Mouse (Mus musculus) right cerebral cortex, postnatal 4 days (tissue): ENCODE measurements around the gene Igf1r.
"Not testable (repeated sequence)": the region's sequence is repeated elsewhere in the genome, so short reads cannot be mapped to it uniquely, and the experiment has no call there.

ENCODE experiments used
- DNase-seq: peaks from one replicate; pipeline ENCODE4 v3.0.0-alpha.2; 2022

Igf1r gene

DNA sequence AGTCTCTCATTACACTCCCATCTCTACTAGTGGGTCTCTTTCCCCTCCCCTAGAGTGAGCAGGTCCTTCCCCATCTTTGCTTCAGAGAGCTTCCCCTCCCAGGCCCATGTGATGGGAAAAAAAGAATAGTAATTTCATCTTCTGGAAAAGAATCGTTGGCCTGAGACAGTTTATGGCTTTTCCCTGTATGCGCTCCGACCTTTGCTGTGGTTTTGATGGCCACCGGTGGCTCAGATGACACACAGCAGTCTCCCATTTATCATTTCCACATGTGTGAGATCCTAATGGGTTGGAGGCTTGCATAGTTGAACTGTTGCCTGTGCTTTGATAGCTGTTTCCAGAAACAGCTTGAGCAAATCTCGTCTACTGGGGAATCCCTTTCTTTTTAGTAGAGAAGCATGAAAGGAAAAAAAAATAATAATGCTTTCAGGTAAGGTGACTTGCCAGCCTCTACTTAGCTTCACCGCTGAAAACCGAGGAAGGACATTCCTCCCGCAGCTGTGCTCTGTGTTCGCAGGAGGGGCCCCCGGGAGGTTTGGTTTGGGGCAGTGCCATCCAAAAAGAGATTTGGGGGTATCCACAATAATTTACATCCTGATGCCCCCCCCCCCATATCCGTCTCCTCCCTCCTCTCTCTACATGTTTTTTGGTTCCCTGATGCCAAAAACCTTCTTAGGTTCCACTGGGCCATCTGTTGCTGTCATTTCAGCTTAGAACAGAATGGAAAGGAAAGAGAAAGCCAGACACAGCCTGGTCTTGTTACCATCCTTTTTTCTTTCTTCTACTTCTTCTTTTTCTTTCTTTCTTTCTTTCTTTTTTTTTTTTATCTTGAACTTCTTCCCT, 324.6 kb downstream of the Igf1r start:
- DNase-seq, result no peak

DNA sequence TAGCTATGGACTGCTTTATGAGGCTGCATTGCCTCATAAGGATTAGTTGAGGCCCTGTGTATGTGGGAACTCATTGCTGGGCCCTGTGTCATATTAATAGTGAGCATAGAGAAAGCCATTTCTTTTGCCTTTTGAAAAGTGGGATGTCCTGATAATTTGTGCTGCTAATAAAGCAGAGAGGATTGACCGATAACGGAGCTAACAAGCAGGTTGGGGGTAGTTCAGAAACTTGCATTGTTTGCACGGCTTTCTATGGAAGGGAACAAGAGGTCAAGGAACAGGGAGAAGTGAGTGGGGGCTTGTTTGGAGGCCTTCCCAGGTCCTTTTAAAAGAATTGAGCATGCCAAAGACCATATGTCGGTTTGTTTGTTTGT, 325.3 kb downstream of the Igf1r start:
- DNase-seq, result no peak

DNA sequence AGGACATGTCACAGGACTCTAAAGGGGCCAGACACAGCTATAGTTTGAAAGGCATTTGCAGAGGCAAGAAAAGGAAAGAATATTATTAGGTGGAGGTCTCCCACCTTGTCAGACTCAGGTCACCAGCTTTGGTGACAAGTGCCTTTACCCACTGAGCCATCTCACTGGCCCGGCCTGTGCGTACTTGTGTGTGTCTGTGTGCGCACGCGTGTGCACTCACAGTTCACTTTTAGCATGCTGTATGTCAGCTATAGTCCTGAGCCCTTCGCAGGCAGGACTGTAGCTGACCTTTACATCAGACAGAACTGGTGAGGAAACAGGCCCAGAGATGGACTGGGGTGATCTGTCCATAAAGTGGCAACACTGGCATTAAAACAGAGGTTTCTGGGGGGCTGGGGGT, 325.8 kb downstream of the Igf1r start:
- DNase-seq, result no peak

DNA sequence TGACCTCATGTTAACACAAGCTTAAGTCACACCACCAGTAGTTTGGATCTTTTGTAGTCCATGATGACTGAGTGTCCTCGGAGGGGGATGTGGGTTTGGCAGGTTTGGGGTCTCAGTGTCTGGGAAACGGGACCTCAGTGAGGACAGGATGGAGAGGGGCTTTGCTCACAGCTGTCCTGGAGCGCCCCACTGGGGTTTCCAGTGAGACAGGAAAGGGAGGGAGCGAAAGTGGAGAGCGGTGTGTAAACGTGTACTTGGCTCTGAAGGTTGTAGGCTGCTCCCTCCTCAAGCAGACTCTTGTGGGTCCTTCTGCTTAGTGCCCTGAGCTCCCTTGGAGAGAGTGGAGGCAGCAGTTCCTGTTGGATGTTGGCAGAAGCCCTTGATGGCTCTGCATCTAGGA, 326.3 kb downstream of the Igf1r start:
- no peak for DNase-seq

DNA sequence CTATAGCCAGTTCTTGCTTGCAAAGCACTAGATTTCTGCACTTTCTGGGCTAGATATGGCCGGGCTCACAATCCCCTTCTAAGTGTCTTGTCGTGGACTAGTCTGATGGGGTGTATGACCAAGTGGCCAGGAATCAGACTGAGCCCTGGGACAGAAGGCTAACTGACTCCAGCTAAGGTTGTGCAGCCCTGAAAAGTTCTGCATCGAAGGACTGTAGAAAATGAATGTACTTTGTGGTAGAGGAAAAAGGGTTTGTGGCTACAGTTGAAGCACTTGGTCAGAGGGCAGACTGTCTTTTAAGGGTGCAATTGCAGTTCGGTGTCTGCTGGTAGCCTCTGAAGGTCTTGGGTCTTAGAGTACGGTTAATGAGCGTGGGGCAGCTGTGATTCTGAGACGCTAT, 326.9 kb downstream of the Igf1r start:
- DNase-seq, result no peak

DNA sequence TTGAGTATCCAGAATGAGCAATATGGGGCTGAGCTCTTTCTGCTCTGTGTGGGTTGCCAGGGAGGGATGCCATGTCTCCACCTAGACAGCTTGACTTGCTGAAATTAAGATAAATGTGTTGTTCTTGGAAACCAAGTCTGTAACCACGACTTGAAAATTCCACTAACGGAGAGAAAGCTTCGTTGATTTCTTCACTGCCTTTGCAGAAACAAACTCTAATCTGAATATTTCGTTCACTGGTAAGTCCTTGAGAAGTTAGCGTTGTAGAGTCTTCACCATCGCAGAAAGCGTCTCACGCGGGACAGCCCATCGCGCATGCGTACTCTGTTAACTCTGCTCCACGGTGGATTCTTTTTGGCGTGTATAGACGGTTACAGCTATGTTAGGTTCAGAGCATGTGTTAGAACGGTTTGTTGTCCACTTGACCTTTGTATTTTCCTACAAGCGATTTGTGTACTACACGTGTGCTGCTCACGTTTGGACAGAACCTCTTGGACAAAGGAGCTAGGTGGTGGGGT, 327.8 kb downstream of the Igf1r start:
- no peak for DNase-seq

DNA sequence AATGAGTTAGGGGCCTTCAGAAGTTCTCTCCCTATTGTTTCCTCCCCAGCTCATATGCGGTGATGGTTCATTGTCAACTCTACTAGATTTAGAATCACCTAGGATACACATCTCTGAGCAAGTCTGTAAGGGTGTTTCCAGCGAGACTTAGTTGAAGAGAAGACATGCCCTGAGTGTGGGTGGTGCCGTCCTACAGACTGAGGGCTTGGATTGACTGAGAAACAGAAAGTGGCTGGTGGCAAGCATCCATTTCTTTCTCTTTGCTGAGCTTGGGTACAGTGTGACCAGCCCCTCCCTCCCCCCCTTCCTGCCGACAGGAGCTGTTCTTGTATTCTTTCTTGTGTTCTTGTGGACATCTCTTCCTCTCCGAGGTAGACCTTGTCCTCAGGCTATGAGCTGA, 328.7 kb downstream of the Igf1r start:
- DNase-seq, result no peak

DNA sequence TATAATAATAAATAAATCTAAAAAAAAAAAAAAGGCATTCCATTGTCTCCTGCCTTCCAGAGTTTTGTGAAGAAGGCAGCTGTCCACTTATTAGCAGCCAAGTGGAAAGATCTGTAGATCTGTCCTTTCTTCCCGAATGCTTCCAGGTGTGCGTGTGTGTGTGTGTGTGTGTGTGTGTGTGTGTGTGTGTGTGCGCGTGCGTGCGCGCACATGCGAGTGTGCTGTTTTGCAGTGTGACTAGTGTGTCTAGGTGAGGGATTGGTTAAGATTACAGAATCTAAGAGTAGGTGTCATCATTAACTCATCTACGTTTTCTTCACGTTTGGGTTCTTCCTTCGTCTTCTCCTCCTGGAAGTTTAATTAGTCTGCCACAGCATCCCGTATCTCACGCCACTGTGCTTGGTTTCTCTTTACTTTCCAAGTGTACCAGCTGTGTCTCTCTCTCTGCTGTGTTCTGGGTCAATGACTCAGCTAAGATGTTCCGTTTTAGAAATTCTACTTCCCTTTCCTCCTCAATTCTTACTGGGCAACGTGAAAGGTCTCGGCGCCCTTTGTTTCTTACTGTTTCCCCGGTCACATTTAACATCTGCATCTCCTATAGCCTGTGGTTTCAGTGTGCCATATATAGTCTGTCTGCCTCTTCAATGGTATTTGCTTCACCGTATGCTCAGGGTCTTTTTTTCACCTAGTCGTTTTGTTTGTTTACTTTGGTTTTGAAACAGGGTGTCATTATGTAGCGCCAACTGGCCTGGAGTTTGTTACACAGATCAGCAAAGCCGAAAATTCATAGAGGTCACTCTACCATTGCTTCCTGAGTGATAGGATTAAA, 329.9 kb downstream of the Igf1r start:
- no peak for DNase-seq

DNA sequence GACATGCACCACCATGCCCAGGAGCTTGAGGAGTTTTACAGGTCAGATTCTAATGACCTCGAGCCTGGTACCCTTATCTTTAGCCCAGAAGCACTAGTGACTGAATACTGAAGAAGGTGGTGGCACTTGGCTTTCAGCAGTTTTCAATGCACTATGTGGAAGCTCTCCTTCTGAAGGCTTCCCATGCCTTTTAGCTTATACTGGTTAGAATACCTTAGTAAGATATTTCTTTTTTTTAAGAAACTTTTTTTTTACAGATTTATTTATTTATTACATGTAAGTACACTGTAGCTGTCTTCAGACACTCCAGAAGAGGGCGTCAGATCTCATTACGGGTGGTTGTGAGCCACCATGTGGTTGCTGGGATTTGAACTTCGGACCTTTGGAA, 330.5 kb downstream of the Igf1r start:
- DNase-seq, result not testable (repeated sequence)
